Mouse (Mus musculus) hindbrain, postnatal 0 days (tissue): ENCODE results near the gene Zfp488. TPM values are rescaled to one million over a fixed set of nuclear protein-coding genes. Genes with fewer than 3 reads are reported as not detected.
A peak's percentile ranks its signal among the peaks of the same experiment; 100 is the strongest.

ENCODE experiments used
- ATAC-seq: fragments of 200-750 bp; cut with Nextera tagmentation; 2 replicates; pipeline ENCODE4 v1.8.0; 2017; ENCODE audit warnings: mild to moderate bottlenecking, moderate TSS enrichment, moderate library complexity
- DNase-seq: peaks from one replicate; pipeline ENCODE4 v3.0.0-alpha.2; 2015; ENCODE audit warnings: low spot score
- H3K27ac ChIP-seq: fragments of 300-500 bp; sonication (generic); 2 replicates; pipeline ENCODE4 v1.5.1; 2014; ENCODE audit warnings: mild to moderate bottlenecking
- H3K27me3 ChIP-seq: fragments of 300-500 bp; sonication (generic); 2 replicates; pipeline ENCODE4 v1.6.1; 2014; ENCODE audit warnings: low read length, mixed read lengths; ENCODE audit not compliant: insufficient read depth
- H3K36me3 ChIP-seq: fragments of 300-500 bp; sonication (generic); 2 replicates; pipeline ENCODE4 v1.6.1; 2014; ENCODE audit warnings: low read length, mixed read lengths; ENCODE audit not compliant: insufficient read depth
- H3K4me1 ChIP-seq: fragments of 300-500 bp; sonication (generic); 2 replicates; pipeline ENCODE4 v1.6.1; 2014; ENCODE audit warnings: antibody characterized with exemption, low read length, mixed read lengths; ENCODE audit not compliant: insufficient read depth
- H3K4me2 ChIP-seq: fragments of 300-500 bp; sonication (generic); 2 replicates; pipeline ENCODE4 v1.6.1; 2014; ENCODE audit warnings: low read depth, mild to moderate bottlenecking, low read length, moderate library complexity, mixed read lengths
- H3K4me3 ChIP-seq: fragments of 300-500 bp; sonication (generic); 2 replicates; pipeline ENCODE4 v1.5.1; 2014; ENCODE audit warnings: low read length
- H3K9ac ChIP-seq: fragments of 300-500 bp; sonication (generic); replicated peaks from 2 replicates; pipeline ENCODE4 v1.6.1; 2014; ENCODE audit warnings: mild to moderate bottlenecking, low read length, moderate library complexity, mixed read lengths
- H3K9me3 ChIP-seq: fragments of 300-500 bp; sonication (generic); 2 replicates; pipeline ENCODE4 v1.6.1; 2016; ENCODE audit warnings: low read length, mixed read lengths
- CTCF ChIP-seq: IDR thresholded peaks from 2 replicates; pipeline ENCODE4 v1.5.1; 2016; ENCODE audit warnings: antibody characterized with exemption, control low read depth, low read depth
- WGBS: fragments of 180-500 bp; shearing (Covaris S2); extraction: QIAGEN DNeasy Blood & Tissue Kit; methylation state at CpG from one replicate; pipeline ENCODE4 v1.1.7; 2014; 5-methylcytosine and 5-hydroxymethylcytosine counted together
- polyA plus RNA-seq: library from polyadenylated mRNA; unstranded; fragments of >200 nt; fragmentation: Nextera tagmentation; extraction: Ambion mirVana; gene quantifications from 2 replicates; pipeline ENCODE4 v1.2.1, GENCODE M21; 2015
- total RNA-seq: library from RNA; depleted of rRNA; stranded (reverse); fragments of >200 nt; gene quantifications from 2 replicates; pipeline ENCODE4 v1.2.3, GENCODE M21; 2014; rRNA removed

The Zfp488 gene
- total and polyA plus RNA-seq, 2 experiments from 2014 or later: 1.9 to 7.7 TPM

DNA sequence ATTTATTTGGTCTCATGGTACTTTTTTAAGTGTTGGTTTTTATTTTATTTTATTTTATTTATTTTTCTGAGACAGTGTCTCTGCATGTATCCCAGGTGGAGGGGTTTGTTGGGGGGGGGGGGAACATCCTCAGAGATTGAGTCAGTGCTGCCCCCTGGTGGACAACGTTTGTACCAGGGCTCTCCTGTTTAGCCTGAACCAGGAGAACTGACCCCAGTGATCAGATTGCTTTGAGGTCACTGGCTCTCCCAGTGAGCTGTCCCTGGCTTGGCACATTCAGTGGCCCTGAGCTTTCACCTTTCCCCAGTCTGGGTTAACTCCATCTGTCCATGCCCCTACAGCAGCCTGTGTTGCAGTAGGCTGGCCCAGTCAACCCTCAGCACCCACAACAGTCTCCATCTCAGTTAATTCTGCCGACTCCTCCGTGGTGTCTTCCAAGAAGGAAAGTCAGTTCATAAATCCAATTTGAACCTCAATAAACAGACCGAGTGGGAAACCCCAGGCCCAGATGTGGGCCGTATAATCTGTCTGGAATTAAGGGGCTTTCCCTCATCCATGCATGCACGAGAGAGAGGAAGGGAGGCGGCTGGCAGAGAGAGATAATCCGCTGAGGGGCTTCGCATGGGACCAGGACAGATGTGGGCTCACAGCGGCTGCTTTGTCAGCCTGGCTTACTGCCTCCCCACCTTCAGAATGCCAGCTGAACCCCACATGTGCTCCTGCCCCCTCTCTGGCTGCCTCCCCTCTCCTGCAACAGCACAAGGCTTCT is 45.4 kb downstream of the Zfp488 start:
- Histone ChIP-seq H3K36me3 (no peaks in the 10 kb centered on the region), H3K27ac (no peak overlapping the region), H3K4me2 (no peak overlapping the region), H3K9ac (no peak overlapping the region), H3K4me1 (no peaks in the 10 kb centered on the region), H3K9me3 (no peaks in the 10 kb centered on the region), H3K4me3 (no peak overlapping the region), H3K27me3 (0 out of 2 replicates have a peak, but pooled peaks cover 8% of the 10 kb centered on the region)
- TF ChIP-seq CTCF: peak; percentile 74
- DNase-seq: peak; percentile 76
- peak; percentile 36; the same call in 1 of the 2 replicates for ATAC-seq
- WGBS: 53% methylated on average over 10 of the region's 10 CpGs

DNA sequence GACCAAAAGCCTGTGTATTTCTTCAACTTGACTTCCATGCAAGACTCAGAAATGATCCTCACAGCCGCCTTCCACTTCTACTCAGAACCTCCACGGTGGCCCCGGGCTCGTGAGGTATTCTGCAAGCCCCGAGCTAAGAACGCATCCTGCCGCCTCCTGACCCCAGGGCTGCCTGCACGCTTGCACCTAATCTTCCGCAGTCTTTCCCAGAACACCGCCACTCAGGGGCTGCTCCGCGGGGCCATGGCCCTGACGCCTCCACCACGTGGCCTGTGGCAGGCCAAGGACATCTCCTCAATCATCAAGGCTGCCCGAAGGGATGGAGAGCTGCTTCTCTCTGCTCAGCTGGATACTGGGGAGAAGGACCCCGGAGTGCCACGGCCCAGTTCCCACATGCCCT is 46.7 kb downstream of the Zfp488 start:
- WGBS: 68% methylated on average over 17 of the region's 17 CpGs
- TF ChIP-seq CTCF: no peak
- H3K9me3 ChIP-seq: no peaks in the 10 kb centered on the region
- no peak overlapping the region for H3K9ac ChIP-seq
- H3K4me1 ChIP-seq: no peaks in the 10 kb centered on the region
- no peak overlapping the region for H3K27ac ChIP-seq
- H3K4me3 ChIP-seq: no peak overlapping the region
- no peak overlapping the region for H3K4me2 ChIP-seq
- H3K36me3 ChIP-seq: no peaks in the 10 kb centered on the region
- DNase-seq (no peak), ATAC-seq (no peak)
- 0 out of 2 replicates have a peak, but pooled peaks cover 8% of the 10 kb centered on the region for H3K27me3 ChIP-seq

DNA sequence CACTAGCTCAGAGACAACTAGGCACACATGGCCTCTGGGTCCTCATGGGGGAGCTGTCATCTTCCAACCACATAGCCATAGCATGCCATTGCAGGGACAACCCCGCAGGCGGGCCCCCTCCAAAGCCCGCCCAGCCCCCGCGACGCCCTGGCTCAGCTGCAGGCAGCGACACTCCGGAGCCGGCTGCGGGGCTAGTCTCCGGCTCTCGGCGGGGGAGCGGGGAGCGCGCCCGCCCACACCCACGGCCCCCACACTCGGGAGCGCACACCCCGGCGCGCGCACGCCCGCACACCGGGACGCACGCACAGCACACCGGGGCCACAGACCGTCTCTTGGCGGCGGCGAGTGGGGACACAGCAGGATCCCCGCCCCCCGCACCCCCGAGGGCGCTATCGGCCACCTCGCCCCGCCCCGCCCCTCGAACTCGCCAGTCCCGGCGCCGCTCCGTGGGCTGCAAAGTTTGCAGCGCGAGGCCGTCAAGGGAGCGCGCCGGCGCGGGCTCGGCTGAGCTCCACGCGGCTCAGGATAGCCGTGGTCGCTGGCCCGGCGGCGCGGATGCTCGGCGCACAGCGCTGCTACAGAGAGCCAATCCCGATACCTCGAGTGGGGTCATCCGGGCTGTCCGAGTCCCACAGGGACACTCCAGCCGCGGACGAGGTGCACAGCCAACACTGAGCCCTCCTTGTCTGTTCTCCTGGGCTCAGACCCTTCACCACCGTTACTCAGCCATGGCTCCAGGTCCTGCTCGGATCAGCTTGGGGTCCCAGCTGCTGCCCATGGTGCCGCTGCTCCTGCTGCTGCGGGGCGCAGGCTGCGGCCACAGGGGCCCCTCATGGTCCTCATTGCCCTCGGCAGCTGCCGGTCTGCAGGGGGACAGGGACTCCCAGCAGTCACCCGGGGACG is 55.1 kb downstream of the Zfp488 start, which contains the start of gene Gdf10:
Gene Gdf10, plus strand, starts transcription at position 420 of the 903 bp plus-strand sequence.
- Histone ChIP-seq H3K9ac (peak within 1 kb of the TSS; percentile 54), H3K4me3 (peak within 1 kb of the TSS; percentile 58), H3K4me2 (peak within 1 kb of the TSS; percentile 94), H3K27ac (peak within 1 kb of the TSS; percentile 54; the same call in 1 of the 2 replicates), H3K27me3 (peaks cover 16% of the 10 kb centered on the region; the same call in 1 of the 2 replicates), H3K4me1 (peaks cover 5% of the 10 kb centered on the region; the same call in 1 of the 2 replicates), H3K36me3 (no peaks in the 10 kb centered on the region), H3K9me3 (no peaks in the 10 kb centered on the region)
- ATAC-seq (peak; percentile 75), DNase-seq (peak; percentile 67)
- under 1% methylated on average over 73 of the region's 85 CpGs for WGBS
- peak; percentile 37 for TF ChIP-seq CTCF

DNA sequence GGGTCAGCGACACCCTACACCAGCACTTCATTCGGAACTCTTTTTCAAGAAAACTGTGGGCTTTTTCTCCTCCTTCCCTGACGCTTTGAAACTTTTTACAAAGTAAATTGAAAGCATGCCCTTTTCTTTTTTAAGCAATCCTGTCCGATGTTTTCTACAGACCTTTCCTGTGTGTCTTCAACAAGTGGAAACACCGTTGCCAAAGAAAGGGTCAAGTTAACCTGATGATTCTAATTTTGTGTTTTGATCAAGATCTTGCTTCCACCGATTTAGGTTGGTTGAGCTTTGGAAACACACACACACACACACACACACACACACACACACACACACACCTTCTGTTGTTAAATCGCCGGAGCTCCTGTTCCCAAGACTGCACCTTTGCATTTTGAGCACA is 55.8 kb downstream of the Zfp488 start:
- Histone ChIP-seq H3K9me3 (no peaks in the 10 kb centered on the region), H3K27ac (0 out of 2 replicates have a peak overlapping the region, but pooled peaks have one; percentile 54), H3K4me1 (peaks cover 5% of the 10 kb centered on the region; the same call in 1 of the 2 replicates), H3K4me2 (peak overlapping the region; percentile 94), H3K36me3 (no peaks in the 10 kb centered on the region), H3K27me3 (peaks cover 16% of the 10 kb centered on the region; the same call in 1 of the 2 replicates), H3K4me3 (peak overlapping the region; percentile 58), H3K9ac (peak overlapping the region; percentile 54; the same call in 1 of the 2 replicates)
- no peak for DNase-seq
- WGBS: 20% methylated on average over 8 of the region's 8 CpGs
- no peak for TF ChIP-seq CTCF
- no peak for ATAC-seq

GRCm38 (mm10) chr14:33920727-33921559 is 57.6 kb downstream of the Zfp488 start:
- peak; percentile 72 for ATAC-seq
- peaks cover 16% of the 10 kb centered on the region; the same call in 1 of the 2 replicates for H3K27me3 ChIP-seq
- peaks cover 5% of the 10 kb centered on the region; the same call in 1 of the 2 replicates for H3K4me1 ChIP-seq

More at GRCm38 (mm10) chr14:33920727-33921559, 57.6 kb downstream of the Zfp488 start:
- peak overlapping the region; percentile 42; the same call in 1 of the 2 replicates for H3K27ac ChIP-seq
- H3K9me3 ChIP-seq: no peaks in the 10 kb centered on the region
- whole genome bisulfite sequencing: 16% methylated on average over 14 of the region's 14 CpGs
- H3K4me2 ChIP-seq: no peak overlapping the region
- H3K36me3 ChIP-seq: no peaks in the 10 kb centered on the region
- peak; percentile 67 for DNase-seq
- TF ChIP-seq CTCF: no peak
- no peak overlapping the region for H3K9ac ChIP-seq
- no peak overlapping the region for H3K4me3 ChIP-seq

Other genes starting within 250 kb of the Zfp488 start
- gene Gdf10, start 55.2 kb downstream of the Zfp488 start, total RNA-seq: 31.0 and 32.9 TPM in 2 replicates
- gene Gdf10, start 55.2 kb downstream of the Zfp488 start, polyA plus RNA-seq: 27.3 and 30.3 TPM in 2 replicates
- gene Gdf2, start 37.7 kb downstream of the Zfp488 start, total RNA-seq: 0.37 and 0.40 TPM in 2 replicates
- gene Gdf2, start 37.7 kb downstream of the Zfp488 start, polyA plus RNA-seq: 0.06 TPM in 1 of 2 replicates, not detected in the other
- gene Rbp3, start 24.8 kb downstream of the Zfp488 start, total RNA-seq: 1.2 and 1.4 TPM in 2 replicates
- 0.58 and 0.71 TPM in 2 replicates for gene Rbp3, start 24.8 kb downstream of the Zfp488 start, polyA plus RNA-seq
- not detected in 2 replicates for gene Gm30083, start 36.4 kb upstream of the Zfp488 start, total RNA-seq
- not detected in 2 replicates for gene Gm30083, start 36.4 kb upstream of the Zfp488 start, polyA plus RNA-seq
- gene Gm5460, start 38.0 kb upstream of the Zfp488 start, total RNA-seq: not detected in 2 replicates
- not detected in 2 replicates for gene Gm5460, start 38.0 kb upstream of the Zfp488 start, polyA plus RNA-seq
- gene Antxrl, start 73.9 kb upstream of the Zfp488 start, total RNA-seq: not detected in 2 replicates
- gene Antxrl, start 73.9 kb upstream of the Zfp488 start, polyA plus RNA-seq: not detected in 2 replicates
- gene Anxa8, start 107.2 kb upstream of the Zfp488 start, total RNA-seq: 0.11 TPM in 1 of 2 replicates, not detected in the other
- 0.37 and 0.90 TPM in 2 replicates for gene Anxa8, start 107.2 kb upstream of the Zfp488 start, polyA plus RNA-seq
- 2.2 TPM in 1 of 2 replicates, not detected in the other for gene A630023A22Rik, start 124.0 kb upstream of the Zfp488 start, total RNA-seq
- gene A630023A22Rik, start 124.0 kb upstream of the Zfp488 start, polyA plus RNA-seq: not detected in 2 replicates
- gene Npy4r, start 173.7 kb upstream of the Zfp488 start, total RNA-seq: 0.21 and 0.25 TPM in 2 replicates
- gene Npy4r, start 173.7 kb upstream of the Zfp488 start, polyA plus RNA-seq: 0.11 and 0.24 TPM in 2 replicates
- gene Gprin2, start 222.9 kb upstream of the Zfp488 start, total RNA-seq: 31.7 and 33.6 TPM in 2 replicates
- gene Gprin2, start 222.9 kb upstream of the Zfp488 start, polyA plus RNA-seq: 4.3 and 8.1 TPM in 2 replicates
- 0.63 and 2.1 TPM in 2 replicates for gene Syt15, start 240.8 kb upstream of the Zfp488 start, total RNA-seq
- 0.83 and 1.1 TPM in 2 replicates for gene Syt15, start 240.8 kb upstream of the Zfp488 start, polyA plus RNA-seq